Mouse (Mus musculus) limb, embryonic 11.5 days (tissue): ENCODE data around the gene Zfp974. TPM values are rescaled to one million over a fixed set of nuclear protein-coding genes. Genes with fewer than 3 reads are reported as not detected.
"Not testable (repeated sequence)": the region's sequence is repeated elsewhere in the genome, so short reads cannot be mapped to it uniquely, and the experiment has no call there.

Experiments used
- ATAC-seq: fragments of 200-750 bp; cut with Nextera tagmentation; 2 replicates; pipeline ENCODE4 v1.8.0; 2017; ENCODE audit warnings: low read depth; ENCODE audit not compliant: insufficient number of reproducible peaks, low FRiP score, low TSS enrichment
- DNase-seq: peaks from one replicate; pipeline ENCODE4 v3.0.0-alpha.2; 2015; ENCODE audit warnings: low spot score
- H3K27ac ChIP-seq: fragments of 300-500 bp; sonication (generic); replicated peaks from 2 replicates; pipeline ENCODE4 v1.5.1; 2014; ENCODE audit warnings: low read depth, mild to moderate bottlenecking, low read length
- H3K27me3 ChIP-seq: fragments of 300-500 bp; sonication (generic); 2 replicates; pipeline ENCODE4 v1.6.1; 2014; ENCODE audit warnings: mild to moderate bottlenecking, low read length, mixed read lengths; ENCODE audit not compliant: control insufficient read depth, insufficient read depth
- H3K36me3 ChIP-seq: fragments of 300-500 bp; sonication (generic); 2 replicates; pipeline ENCODE4 v1.6.1; 2014; ENCODE audit warnings: mild to moderate bottlenecking, low read length, moderate library complexity, mixed read lengths; ENCODE audit not compliant: control insufficient read depth, insufficient read depth
- H3K4me1 ChIP-seq: fragments of 300-500 bp; sonication (generic); 2 replicates; pipeline ENCODE4 v1.6.1; 2014; ENCODE audit warnings: low read length, mixed read lengths; ENCODE audit not compliant: control insufficient read depth, insufficient read depth
- H3K4me2 ChIP-seq: fragments of 300-500 bp; sonication (generic); 2 replicates; pipeline ENCODE4 v1.6.1; 2014; ENCODE audit warnings: low read depth, mild to moderate bottlenecking, moderate library complexity; ENCODE audit not compliant: severe bottlenecking
- H3K4me3 ChIP-seq: fragments of 300-500 bp; sonication (generic); 2 replicates; pipeline ENCODE4 v1.5.1; 2014; ENCODE audit warnings: low read depth, low read length
- H3K9ac ChIP-seq: fragments of 300-500 bp; sonication (generic); 2 replicates; pipeline ENCODE4 v1.6.1; 2014; ENCODE audit warnings: mild to moderate bottlenecking, low read length
- H3K9me3 ChIP-seq: fragments of 300-500 bp; sonication (generic); 2 replicates; pipeline ENCODE4 v1.6.1; 2016; ENCODE audit warnings: low read length; ENCODE audit not compliant: control insufficient read depth
- WGBS: fragments of 180-500 bp; shearing (Covaris S2); extraction: QIAGEN DNeasy Blood & Tissue Kit; methylation state at CpG from one replicate; pipeline ENCODE4 v1.1.7; 2014; 5-methylcytosine and 5-hydroxymethylcytosine counted together
- polyA plus RNA-seq: library from polyadenylated mRNA; unstranded; fragments of >200 nt; fragmentation: Nextera tagmentation; extraction: Ambion mirVana; gene quantifications from 2 replicates; pipeline ENCODE4 v1.2.1, GENCODE M21; 2014

Gene Zfp974
- polyA plus RNA-seq, 1 experiment from 2014 or later = 9.7 TPM

- Histone ChIP-seq H3K4me1 (no peaks in the 10 kb centered on the region), H3K27ac (no peak overlapping the region), H3K27me3 (no peaks in the 10 kb centered on the region), H3K9me3 (no peaks in the 10 kb centered on the region), H3K4me3 (no peak overlapping the region), H3K36me3 (no peaks in the 10 kb centered on the region), H3K4me2 (no peak overlapping the region), H3K9ac (no peak overlapping the region)
- ATAC-seq (no peak), DNase-seq (no peak)
- 91% methylated on average over 4 of the region's 4 CpGs for WGBS
Measured at GRCm38 (mm10) chr7:27900601-27901000, 28.7 kb downstream of the Zfp974 start.

- ATAC-seq (no peak), DNase-seq (no peak)
- Histone ChIP-seq H3K4me3 (no peak overlapping the region), H3K27ac (no peak overlapping the region), H3K9ac (no peak overlapping the region), H3K36me3 (peaks cover 5% of the 10 kb centered on the region; the same call in 1 of the 2 replicates), H3K9me3 (no peaks in the 10 kb centered on the region), H3K27me3 (no peaks in the 10 kb centered on the region), H3K4me2 (no peak overlapping the region), H3K4me1 (no peaks in the 10 kb centered on the region)
- WGBS = 95% methylated on average over 4 of the region's 4 CpGs
Measured at GRCm38 (mm10) chr7:27881721-27882120, 47.5 kb downstream of the Zfp974 start.

- not testable (repeated sequence) for DNase-seq
- WGBS = 86% methylated on average over 5 of the region's 5 CpGs
Measured at GRCm38 (mm10) chr7:27862578-27862977, 66.7 kb downstream of the Zfp974 start.

DNA sequence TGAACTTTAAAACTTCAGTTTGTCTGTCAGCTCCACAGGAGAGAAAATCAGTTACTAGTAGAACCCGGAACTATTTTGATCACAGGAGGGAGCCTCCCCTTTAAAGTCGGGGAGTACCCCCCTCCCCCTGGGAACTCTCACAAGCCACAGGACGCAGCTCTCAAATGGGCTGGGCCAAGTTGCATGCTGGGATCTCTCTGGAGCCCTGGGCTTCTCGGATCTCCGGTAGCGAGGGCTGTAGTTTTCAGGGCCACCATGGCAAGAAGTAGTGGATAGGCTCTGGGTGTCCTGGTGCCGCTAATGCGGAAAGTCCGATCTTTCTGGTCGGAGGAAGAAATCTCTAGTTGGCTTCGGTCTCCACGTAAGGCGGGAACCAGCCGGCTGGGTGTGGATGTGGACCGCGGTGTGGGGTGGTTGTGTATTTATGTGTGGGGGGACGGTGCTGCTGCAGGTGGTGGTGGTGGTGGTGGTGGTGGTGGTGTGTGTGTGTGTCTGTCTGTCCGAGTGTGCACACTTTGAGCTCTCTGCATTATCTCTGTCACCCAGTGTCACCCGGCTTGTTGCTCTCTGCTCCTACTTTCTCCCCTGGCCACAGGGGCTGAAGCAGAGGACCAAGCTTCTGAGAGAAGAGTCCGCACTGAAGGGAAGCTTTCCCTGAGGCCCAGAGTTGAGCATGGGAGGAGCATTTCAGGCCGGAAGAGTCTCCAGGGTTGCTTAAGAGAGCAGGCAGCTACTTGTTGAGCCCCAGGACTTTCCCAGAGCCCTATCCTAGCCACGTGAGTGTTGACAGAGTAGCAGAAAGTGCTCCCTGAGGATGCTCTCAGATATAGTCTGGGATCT lies 68.6 kb downstream of the Zfp974 start:
- Histone ChIP-seq H3K27me3 (no peaks in the 10 kb centered on the region), H3K9me3 (no peaks in the 10 kb centered on the region), H3K36me3 (peaks cover 2% of the 10 kb centered on the region; the same call in 1 of the 2 replicates), H3K9ac (peak overlapping the region; percentile 78), H3K4me3 (peak overlapping the region; percentile 59), H3K27ac (no peak overlapping the region; the same call in 1 of the 2 replicates), H3K4me2 (peak overlapping the region; percentile 73), H3K4me1 (no peaks in the 10 kb centered on the region)
- under 1% methylated on average over 22 of the region's 22 CpGs for WGBS
- ATAC-seq (peak; percentile 87), DNase-seq (peak; percentile 72)

More at GRCm38 (mm10) chr7:27862578-27862977, 66.7 kb downstream of the Zfp974 start:
- H3K27me3 ChIP-seq, H3K4me2 ChIP-seq, H3K9me3 ChIP-seq, ATAC-seq, H3K9ac ChIP-seq, H3K4me3 ChIP-seq, H3K4me1 ChIP-seq, H3K36me3 ChIP-seq, H3K27ac ChIP-seq: not testable (repeated sequence)

DNA sequence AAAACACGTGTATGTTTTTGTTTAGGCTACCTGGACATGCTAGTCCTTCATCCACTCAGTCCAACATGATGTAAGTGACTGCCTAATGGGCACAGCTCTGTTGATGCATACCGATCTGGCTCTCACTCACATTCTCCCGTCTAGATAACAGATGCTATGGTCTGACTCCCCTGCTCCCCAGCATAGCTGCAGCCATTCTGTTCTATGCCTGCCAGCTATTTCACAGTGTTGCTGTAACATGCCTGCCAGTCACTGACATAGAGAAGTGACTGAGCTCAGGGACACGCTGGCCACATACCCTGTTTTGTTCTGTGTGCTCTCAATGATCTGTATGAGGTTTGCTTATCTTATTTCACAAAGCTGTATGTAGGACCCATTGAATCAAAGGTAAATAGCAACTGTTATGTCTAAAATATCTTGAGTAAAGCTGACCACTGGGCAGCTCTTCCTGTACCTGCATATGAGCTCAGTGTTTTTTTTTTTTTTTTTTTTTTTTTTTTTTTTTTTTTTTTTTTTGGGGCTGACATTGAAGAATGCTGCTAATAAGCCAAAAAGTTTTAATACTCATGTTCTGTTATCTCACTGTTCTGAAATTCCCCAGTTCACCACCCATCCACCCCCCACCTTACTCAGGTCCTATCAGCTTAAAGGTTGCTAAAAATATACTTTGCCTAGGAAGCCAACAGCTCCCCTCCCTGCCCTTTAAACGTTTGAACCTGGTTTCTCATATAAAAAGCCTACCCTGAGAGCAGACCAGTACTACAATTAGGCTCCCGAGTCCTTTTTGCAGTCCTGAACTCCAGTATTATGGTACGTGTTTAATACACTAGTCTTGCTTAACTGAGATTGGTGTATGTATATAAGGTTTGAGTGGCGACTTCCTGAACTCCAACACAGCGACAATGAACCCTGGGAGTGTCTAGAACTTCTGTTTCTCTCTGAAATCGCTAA lies 69.7 kb downstream of the Zfp974 start:
- Histone ChIP-seq H3K36me3 (peaks cover 2% of the 10 kb centered on the region; the same call in 1 of the 2 replicates), H3K27me3 (no peaks in the 10 kb centered on the region), H3K27ac (no peak overlapping the region), H3K4me1 (no peaks in the 10 kb centered on the region), H3K9ac (peak overlapping the region; percentile 78; the same call in 1 of the 2 replicates), H3K4me3 (peak overlapping the region; percentile 59), H3K9me3 (no peaks in the 10 kb centered on the region), H3K4me2 (peak overlapping the region; percentile 73)
- WGBS = 34% methylated on average over 10 of the region's 10 CpGs
- ATAC-seq (no peak; the same call in 1 of the 2 replicates), DNase-seq (no peak)

Other genes with a start within 250 kb of the Zfp974 start
- gene Zfp607b, start 240.1 kb downstream of the Zfp974 start, polyA plus RNA-seq = 2.8 and 3.1 TPM in 2 replicates
- 45.6 and 49.9 TPM in 2 replicates for gene Zfp60, start 198.1 kb downstream of the Zfp974 start, polyA plus RNA-seq
- 2.5 and 2.7 TPM in 2 replicates for gene Zfp626, start 122.3 kb downstream of the Zfp974 start, polyA plus RNA-seq
- 10.1 and 12.0 TPM in 2 replicates for gene Zfp59, start 90.9 kb downstream of the Zfp974 start, polyA plus RNA-seq
- gene Zfp607a, start 71.9 kb downstream of the Zfp974 start, polyA plus RNA-seq = 3.6 and 4.4 TPM in 2 replicates
- gene Zfp780b, start 49.7 kb upstream of the Zfp974 start, polyA plus RNA-seq = 20.2 and 20.4 TPM in 2 replicates
- 8.6 and 9.2 TPM in 2 replicates for gene Zfp850, start 84.7 kb upstream of the Zfp974 start, polyA plus RNA-seq
- 411 and 438 TPM in 2 replicates for gene Psmc4, start 120.6 kb upstream of the Zfp974 start, polyA plus RNA-seq
- gene Fcgbp, start 141.8 kb upstream of the Zfp974 start, polyA plus RNA-seq = 0.40 and 0.41 TPM in 2 replicates
- gene 9530053A07Rik, start 200.0 kb upstream of the Zfp974 start, polyA plus RNA-seq = 0.01 and 0.06 TPM in 2 replicates
- gene Fbl, start 240.2 kb upstream of the Zfp974 start, polyA plus RNA-seq = 55.7 and 56.1 TPM in 2 replicates